Mouse (Mus musculus) liver, embryonic 14.5 days (tissue): ENCODE results near the gene Zbtb38. TPM values are rescaled to one million over a fixed set of nuclear protein-coding genes. Genes with fewer than 3 reads are reported as not detected.

Experiments used
- ATAC-seq: fragments of 200-750 bp; cut with Nextera tagmentation; 2 replicates; pipeline ENCODE4 v1.8.0; 2017; ENCODE audit warnings: moderate number of reproducible peaks, mild to moderate bottlenecking, moderate library complexity; ENCODE audit not compliant: insufficient read depth
- DNase-seq, 3 experiments: peaks; one replicate each; pipeline ENCODE4 v3.0.0-alpha.2; 2012 to 2013; ENCODE audit warnings: low read depth in 3 of 3, low spot score in 3 of 3
- H3K27ac ChIP-seq: fragments of 300-500 bp; sonication (generic); 2 replicates; pipeline ENCODE4 v1.5.1; 2014; ENCODE audit warnings: moderate library complexity, mild to moderate bottlenecking, control low read depth, inconsistent platforms
- H3K27me3 ChIP-seq: fragments of 300-500 bp; sonication (generic); 2 replicates; pipeline ENCODE4 v1.6.1; 2014; ENCODE audit warnings: mild to moderate bottlenecking, low read length, moderate library complexity; ENCODE audit not compliant: control insufficient read depth, insufficient read depth
- H3K36me3 ChIP-seq: fragments of 300-500 bp; sonication (generic); replicated peaks from 2 replicates; pipeline ENCODE4 v1.6.1; 2014; ENCODE audit warnings: low read depth; ENCODE audit not compliant: control insufficient read depth, insufficient read depth
- H3K4me1 ChIP-seq, 2 experiments: fragments of 200-500 bp in 1 of 2; fragments of 300-500 bp in 1 of 2; sonication (generic) in 1 of 2; replicated peaks; 2 replicates each; pipeline ENCODE4 v1.6.1; 2012 to 2014; ENCODE audit warnings: antibody characterized with exemption in 1 of 2, inconsistent platforms in 1 of 2, low read length in 1 of 2; ENCODE audit not compliant: control insufficient read depth in 2 of 2, insufficient read depth in 2 of 2
- H3K4me2 ChIP-seq: fragments of 300-500 bp; sonication (generic); 2 replicates; pipeline ENCODE4 v1.6.1; 2014; ENCODE audit warnings: low read depth, mild to moderate bottlenecking, control low read depth, moderate library complexity
- H3K4me3 ChIP-seq, 2 experiments: fragments of 200-500 bp in 1 of 2; fragments of 300-500 bp in 1 of 2; sonication (generic) in 1 of 2; 2 replicates each; pipeline ENCODE4 v1.5.1; 2012 to 2014; ENCODE audit warnings: low read depth in 2 of 2, low read length in 2 of 2, mild to moderate bottlenecking in 2 of 2, control low read depth in 1 of 2, inconsistent platforms in 1 of 2, moderate library complexity in 1 of 2; ENCODE audit not compliant: insufficient read depth in 1 of 2
- H3K9ac ChIP-seq: fragments of 300-500 bp; sonication (generic); replicated peaks from 2 replicates; pipeline ENCODE4 v1.6.1; 2014; ENCODE audit warnings: mild to moderate bottlenecking, control low read depth, moderate library complexity
- H3K9me3 ChIP-seq: fragments of 300-500 bp; sonication (generic); 2 replicates; pipeline ENCODE4 v1.6.1; 2016; ENCODE audit warnings: low read length, mixed read lengths; ENCODE audit not compliant: control insufficient read depth
- CTCF ChIP-seq: IDR thresholded peaks from 2 replicates; pipeline ENCODE4 v1.5.1; 2016; ENCODE audit warnings: antibody characterized with exemption, low read depth, control low read depth
- EP300 ChIP-seq: IDR thresholded peaks from 2 replicates; pipeline ENCODE4 v1.6.1; 2016; ENCODE audit warnings: antibody characterized with exemption, low read depth
- WGBS: fragments of 180-500 bp; shearing (Covaris S2); extraction: QIAGEN DNeasy Blood & Tissue Kit; methylation state at CpG from one replicate; pipeline ENCODE4 v1.1.7; 2014; ENCODE audit not compliant: insufficient replicate concordance; 5-methylcytosine and 5-hydroxymethylcytosine counted together
- polyA plus RNA-seq, 2 experiments: library from polyadenylated mRNA; depleted of rRNA in 1 of 2; stranded (reverse) in 1 of 2; unstranded in 1 of 2; fragments of >200 nt; fragmentation: Nextera tagmentation in 1 of 2; extraction: Ambion mirVana in 1 of 2; gene quantifications; 2 replicates each; pipeline versions ENCODE4 v1.2.1 to v1.2.3; 2012 to 2014

Zbtb38 gene
- polyA plus RNA-seq, 2 experiments = 0.65 to 4.5 TPM

DNA sequence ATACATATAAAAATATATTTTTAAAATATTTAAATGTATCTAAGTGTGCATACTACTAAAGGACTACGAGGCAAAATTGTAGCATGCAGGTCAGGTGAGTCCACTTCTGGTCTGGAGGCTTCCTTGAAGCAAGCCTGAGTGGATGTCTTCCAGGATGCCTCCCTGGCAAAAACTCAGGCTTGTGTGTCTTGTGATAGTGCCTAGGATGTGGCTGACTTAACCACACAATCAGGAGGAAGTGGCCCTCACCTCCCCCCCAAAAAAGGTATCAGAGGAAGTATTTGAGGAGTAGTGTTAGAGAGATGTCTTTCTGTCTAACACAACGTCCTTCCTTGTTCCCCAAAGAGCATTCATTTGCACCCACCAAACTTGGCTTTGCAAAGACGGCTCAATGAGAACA is 32.6 kb upstream of the Zbtb38 start:
- DNase-seq (no peak), ATAC-seq (no peak)
- peaks cover 0 to 11% of the 10 kb centered on the region in 2 experiments; a peak in 2 of 4 replicates for H3K4me1 ChIP-seq
- TF ChIP-seq CTCF (no peak), EP300 (no peak)
- 8% methylated on average over 3 of the region's 3 CpGs for WGBS
- no peaks in the 10 kb centered on the region for H3K27me3 ChIP-seq
- no peak overlapping the region for H3K27ac ChIP-seq
- H3K9ac ChIP-seq = no peak overlapping the region
- H3K4me3 ChIP-seq = no peak overlapping the region
- no peaks in the 10 kb centered on the region for H3K9me3 ChIP-seq
- no peak overlapping the region for H3K4me2 ChIP-seq
- H3K36me3 ChIP-seq = no peaks in the 10 kb centered on the region

GRCm38 (mm10) chr9:96783667-96784066 is 31.0 kb upstream of the Zbtb38 start:
- Histone ChIP-seq H3K9ac (no peak overlapping the region), H3K4me2 (no peak overlapping the region), H3K27ac (no peak overlapping the region), H3K9me3 (no peaks in the 10 kb centered on the region), H3K4me3 (no peak overlapping the region), H3K4me1 (peaks cover 0 to 11% of the 10 kb centered on the region in 2 experiments; a peak in 2 of 4 replicates), H3K36me3 (no peaks in the 10 kb centered on the region), H3K27me3 (no peaks in the 10 kb centered on the region)
- DNase-seq = no peak
- WGBS = 53% methylated on average over 9 of the region's 9 CpGs
- ATAC-seq = no peak
- TF ChIP-seq CTCF = no peak
- TF ChIP-seq EP300 = no peak

- ATAC-seq (no peak), DNase-seq (no peak)
- Histone ChIP-seq H3K27ac (no peak overlapping the region), H3K36me3 (no peaks in the 10 kb centered on the region), H3K4me3 (no peak overlapping the region), H3K9me3 (no peaks in the 10 kb centered on the region), H3K4me2 (no peak overlapping the region), H3K4me1 (peaks cover 0 to 11% of the 10 kb centered on the region in 2 experiments; a peak in 2 of 4 replicates), H3K9ac (no peak overlapping the region), H3K27me3 (no peaks in the 10 kb centered on the region)
- TF ChIP-seq EP300 (no peak), CTCF (no peak)
- WGBS = 60% methylated on average over 5 of the region's 5 CpGs
These were observed 30.6 kb upstream of the Zbtb38 start for GRCm38 (mm10) chr9:96783258-96783657.

DNA sequence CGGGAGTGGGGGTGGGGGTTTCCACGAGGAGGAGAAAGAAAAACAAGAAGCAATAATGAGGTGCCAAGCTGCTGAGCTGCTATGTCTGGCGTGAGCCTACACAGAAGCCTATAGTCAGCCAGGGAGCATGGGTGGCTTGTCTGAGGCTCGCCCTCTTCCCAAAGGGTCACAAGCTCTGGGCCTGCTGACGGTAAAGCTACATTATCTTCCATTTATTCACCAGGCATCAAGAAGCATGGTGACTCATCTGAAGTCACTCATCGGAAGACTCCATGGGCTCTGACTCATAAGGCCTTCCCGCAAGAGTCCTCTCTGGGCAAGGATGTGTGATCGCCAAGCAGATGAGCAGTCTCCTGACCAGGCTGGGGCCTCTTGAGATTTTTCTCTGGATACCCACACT is 29.4 kb upstream of the Zbtb38 start:
- H3K4me3 ChIP-seq = no peak overlapping the region
- H3K4me1 ChIP-seq = peaks cover 0 to 7% of the 10 kb centered on the region in 2 experiments; a peak in 2 of 4 replicates
- H3K27me3 ChIP-seq = no peaks in the 10 kb centered on the region
- H3K36me3 ChIP-seq = no peaks in the 10 kb centered on the region
- H3K9me3 ChIP-seq = no peaks in the 10 kb centered on the region
- H3K9ac ChIP-seq = no peak overlapping the region
- 62% methylated on average over 8 of the region's 8 CpGs for WGBS
- TF ChIP-seq EP300 = no peak
- no peak for TF ChIP-seq CTCF
- H3K27ac ChIP-seq = no peak overlapping the region
- H3K4me2 ChIP-seq = no peak overlapping the region
- ATAC-seq (no peak), DNase-seq (no peak)

DNA sequence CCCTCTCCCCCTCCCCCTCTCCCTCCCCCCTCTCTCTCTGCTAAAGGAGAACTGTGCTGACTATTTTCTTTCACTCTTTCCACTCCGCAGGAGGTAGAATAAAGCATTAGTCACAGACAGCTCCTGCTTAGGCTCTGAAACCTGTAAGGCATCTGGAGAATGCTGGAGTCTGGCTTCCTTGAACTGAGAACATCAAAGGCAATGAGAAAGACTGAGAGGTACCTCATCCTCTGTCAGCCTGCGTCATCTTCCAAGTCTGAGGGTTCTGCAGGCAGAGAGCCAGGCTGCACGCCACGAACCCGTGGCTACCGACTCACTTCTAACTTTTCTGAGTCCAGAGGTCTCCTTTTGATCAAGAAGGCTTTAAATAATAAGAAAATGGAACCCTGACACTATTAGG is 20.5 kb upstream of the Zbtb38 start:
- no peaks in the 10 kb centered on the region for H3K27me3 ChIP-seq
- H3K9ac ChIP-seq = no peak overlapping the region
- no peak overlapping the region for H3K27ac ChIP-seq
- H3K9me3 ChIP-seq = no peaks in the 10 kb centered on the region
- DNase-seq (no peak), ATAC-seq (no peak)
- H3K4me3 ChIP-seq = no peak overlapping the region
- no peak for TF ChIP-seq CTCF
- TF ChIP-seq EP300 = no peak
- peaks cover 0 to 8% of the 10 kb centered on the region in 2 experiments; a peak in 2 of 4 replicates for H3K4me1 ChIP-seq
- no peak overlapping the region for H3K4me2 ChIP-seq
- 27% methylated on average over 6 of the region's 6 CpGs for WGBS
- H3K36me3 ChIP-seq = no peaks in the 10 kb centered on the region
